Mouse (Mus musculus): Measurements from ENCODE around the gene Calm1.

DNA sequence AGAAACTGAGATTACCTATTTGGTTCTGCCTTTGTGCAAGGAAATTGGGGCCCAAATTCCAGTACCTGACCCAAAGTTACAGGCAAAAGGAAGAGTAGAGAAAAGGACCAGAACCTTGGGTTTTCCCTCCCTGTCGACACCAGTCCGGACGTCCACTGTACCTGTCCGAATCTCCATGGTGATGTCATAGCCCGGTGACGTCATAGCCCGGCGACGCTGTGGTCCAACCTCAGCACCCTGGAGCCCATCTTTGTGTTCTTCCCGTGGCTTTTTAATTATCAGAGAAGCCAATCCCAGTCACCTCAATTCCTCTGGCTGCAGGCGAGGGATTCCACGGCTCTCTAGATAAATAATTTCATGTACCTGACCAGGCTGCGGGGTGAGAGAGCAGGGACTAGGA is 18.4 kb upstream of the Calm1 start:
- TF ChIP-seq CTCF (IDR thresholded peaks at IDR 0.05) = no peak
- TF ChIP-seq EP300 (IDR thresholded peaks at IDR 0.05) = no peak
